Mouse (Mus musculus) E14TG2a.4 (cell line): ENCODE results near the gene Notch4.

Experiments used
- H3K27me3 ChIP-seq: 2 replicates; pipeline ENCODE4 v1.6.1; 2014; ENCODE audit warnings: low read length, control low read depth; ENCODE audit not compliant: insufficient read depth
- H3K36me3 ChIP-seq: 2 replicates; pipeline ENCODE4 v1.6.1; 2014; ENCODE audit warnings: low read length, control low read depth; ENCODE audit not compliant: insufficient read depth
- H3K4me1 ChIP-seq: replicated peaks from 2 replicates; pipeline ENCODE4 v1.6.1; 2014; ENCODE audit warnings: low read depth, low read length, control low read depth
- H3K4me3 ChIP-seq: replicated peaks from 2 replicates; pipeline ENCODE4 v1.5.1; 2014; ENCODE audit warnings: mild to moderate bottlenecking, low read length
- H3K9me3 ChIP-seq: 2 replicates; pipeline ENCODE4 v1.6.1; 2014; ENCODE audit warnings: low read length, control low read depth
- CTCF ChIP-seq: conservative IDR thresholded peaks from 2 replicates; pipeline ENCODE4 v1.5.1; 2014; ENCODE audit warnings: low read length
- NANOG ChIP-seq: IDR thresholded peaks from 2 replicates; pipeline ENCODE4 v1.6.1; 2014; ENCODE audit warnings: borderline replicate concordance, low read length, mixed read lengths
- POU5F1 ChIP-seq: IDR thresholded peaks from 2 replicates; pipeline ENCODE4 v1.6.1; 2014; ENCODE audit warnings: low read length, borderline replicate concordance

Notch4 gene

GRCm38 (mm10) chr17:34615871-34616270, 51.8 kb downstream of the Notch4 start, which contains the start of gene Egfl8:
TSS of gene Egfl8 (minus strand) at chr17:34615971.
- H3K9me3 ChIP-seq = no peaks in the 10 kb centered on the region
- no peak within 1 kb of the TSS for H3K4me3 ChIP-seq
- TF ChIP-seq POU5F1 = no peak
- TF ChIP-seq NANOG = no peak
- H3K36me3 ChIP-seq = peaks cover 67% of the 10 kb centered on the region
- peaks cover 55% of the 10 kb centered on the region for H3K4me1 ChIP-seq
- no peaks in the 10 kb centered on the region for H3K27me3 ChIP-seq

GRCm38 (mm10) chr17:34618999-34619398, 54.9 kb downstream of the Notch4 start:
- Histone ChIP-seq H3K9me3 (no peaks in the 10 kb centered on the region), H3K4me3 (no peak overlapping the region), H3K36me3 (peaks cover 52% of the 10 kb centered on the region), H3K4me1 (peaks cover 45% of the 10 kb centered on the region), H3K27me3 (no peaks in the 10 kb centered on the region)
- peak; percentile 95 for TF ChIP-seq CTCF
- no peak for TF ChIP-seq POU5F1

GRCm38 (mm10) chr17:34621006-34621405, 56.9 kb downstream of the Notch4 start:
- TF ChIP-seq CTCF (no peak), POU5F1 (no peak), NANOG (no peak)
- Histone ChIP-seq H3K36me3 (peaks cover 39% of the 10 kb centered on the region), H3K27me3 (peaks cover 4% of the 10 kb centered on the region; the same call in 1 of the 2 replicates), H3K9me3 (no peaks in the 10 kb centered on the region), H3K4me3 (no peak overlapping the region), H3K4me1 (peaks cover 34% of the 10 kb centered on the region)

GRCm38 (mm10) chr17:34623161-34623560, 59.1 kb downstream of the Notch4 start:
- Histone ChIP-seq H3K9me3 (no peaks in the 10 kb centered on the region), H3K4me1 (peaks cover 50% of the 10 kb centered on the region), H3K36me3 (peaks cover 25% of the 10 kb centered on the region), H3K27me3 (peaks cover 16% of the 10 kb centered on the region), H3K4me3 (peak overlapping the region; percentile 45)
- TF ChIP-seq POU5F1 = no peak
- peak; percentile 15; the same call in 1 of the 2 replicates for TF ChIP-seq CTCF

GRCm38 (mm10) chr17:34624981-34625380, 60.9 kb downstream of the Notch4 start:
- Histone ChIP-seq H3K4me3 (no peak overlapping the region), H3K27me3 (peaks cover 34% of the 10 kb centered on the region), H3K4me1 (peaks cover 64% of the 10 kb centered on the region), H3K9me3 (no peaks in the 10 kb centered on the region), H3K36me3 (peaks cover 25% of the 10 kb centered on the region)
- TF ChIP-seq CTCF (no peak), NANOG (no peak), POU5F1 (no peak)

GRCm38 (mm10) chr17:34626062-34626772, 62.1 kb downstream of the Notch4 start:
- TF ChIP-seq CTCF = no peak
- TF ChIP-seq POU5F1 = no peak
- no peak for TF ChIP-seq NANOG
- Histone ChIP-seq H3K27me3 (peaks cover 46% of the 10 kb centered on the region), H3K36me3 (peaks cover 22% of the 10 kb centered on the region), H3K9me3 (no peaks in the 10 kb centered on the region), H3K4me3 (peak overlapping the region; percentile 86), H3K4me1 (peaks cover 69% of the 10 kb centered on the region)

- peaks cover 20% of the 10 kb centered on the region for H3K36me3 ChIP-seq
- no peaks in the 10 kb centered on the region for H3K9me3 ChIP-seq
- peaks cover 52% of the 10 kb centered on the region for H3K27me3 ChIP-seq
- H3K4me1 ChIP-seq = peaks cover 74% of the 10 kb centered on the region
- H3K4me3 ChIP-seq = peak overlapping the region; percentile 86
- no peak for TF ChIP-seq NANOG
- no peak for TF ChIP-seq POU5F1
- TF ChIP-seq CTCF = no peak
These were observed 62.7 kb downstream of the Notch4 start for GRCm38 (mm10) chr17:34626773-34627092.

- TF ChIP-seq CTCF (no peak), NANOG (no peak), POU5F1 (no peak)
- H3K9me3 ChIP-seq = no peaks in the 10 kb centered on the region
- peaks cover 15% of the 10 kb centered on the region for H3K36me3 ChIP-seq
- peaks cover 75% of the 10 kb centered on the region for H3K4me1 ChIP-seq
- H3K27me3 ChIP-seq = peaks cover 52% of the 10 kb centered on the region
- peak overlapping the region; percentile 86 for H3K4me3 ChIP-seq
These were observed 63.2 kb downstream of the Notch4 start for GRCm38 (mm10) chr17:34627093-34627942.

- Histone ChIP-seq H3K27me3 (peaks cover 52% of the 10 kb centered on the region), H3K9me3 (no peaks in the 10 kb centered on the region), H3K4me1 (peaks cover 74% of the 10 kb centered on the region), H3K36me3 (peaks cover 8% of the 10 kb centered on the region), H3K4me3 (peak within 1 kb of the TSS; percentile 86)
- no peak for TF ChIP-seq POU5F1
- no peak for TF ChIP-seq NANOG
- TF ChIP-seq CTCF = no peak
These were observed 64.0 kb downstream of the Notch4 start, which contains the start of gene Ppt2 for GRCm38 (mm10) chr17:34627943-34628643. TSS of gene Ppt2 (minus strand) at chr17:34628510.
